Mouse (Mus musculus) MEL (cell line): ENCODE results near the gene Abi3.

Experiments
- CHD1 ChIP-seq: IDR thresholded peaks from 2 replicates; pipeline ENCODE4 v1.6.1; 2012; ENCODE audit warnings: low read depth, mild to moderate bottlenecking, inconsistent platforms, low read length, improper control_type of control experiment
- CTCF ChIP-seq, 3 experiments: IDR thresholded peaks in 2 of 3; conservative IDR thresholded peaks in 1 of 3; 2 replicates each; pipeline ENCODE4 v1.5.1; 2011 to 2012; ENCODE audit warnings: low read length in 3 of 3, low read depth in 2 of 3, mild to moderate bottlenecking in 2 of 3, improper control_type of control experiment in 1 of 3, inconsistent platforms in 1 of 3, mixed read lengths in 1 of 3, moderate library complexity in 1 of 3; ENCODE audit not compliant: control insufficient read depth in 1 of 3, insufficient read depth in 1 of 3, poor library complexity in 1 of 3, severe bottlenecking in 1 of 3

DNA sequence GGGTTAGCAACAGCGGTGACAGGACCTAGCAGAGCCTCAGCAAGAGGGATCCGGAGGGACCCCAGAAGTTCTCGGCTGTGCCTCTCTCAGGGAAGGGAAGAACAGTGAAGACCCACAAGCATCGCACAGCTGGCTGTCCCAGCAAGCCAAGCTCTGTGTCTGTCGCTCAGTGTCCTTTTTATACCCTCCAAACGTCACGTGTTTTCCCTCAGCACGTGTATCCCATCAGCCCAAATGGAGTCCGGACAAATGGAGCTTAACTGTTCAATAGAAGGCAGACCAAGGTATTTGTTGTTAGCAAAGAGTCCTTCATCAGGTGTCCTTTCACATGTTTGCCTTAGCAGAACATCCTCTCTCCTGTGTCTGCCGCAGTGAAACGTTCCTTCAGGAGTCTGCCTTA is 60.7 kb downstream of the Abi3 start:
- TF ChIP-seq CTCF (IDR thresholded peaks at IDR 0.05 in 2 of 3, conservative IDR thresholded peaks at IDR 0.05 in 1 of 3; ENCODE audit: control insufficient read depth in 1 of 3, insufficient read depth in 1 of 3, low read depth in 2 of 3, low read length in 3 of 3, poor library complexity in 1 of 3, severe bottlenecking in 1 of 3) (no peak), CHD1 (no peak)
